Mouse (Mus musculus) heart, embryonic 16.5 days (tissue): ENCODE measurements around the gene Homer3. TPM values are rescaled to one million over a fixed set of nuclear protein-coding genes. Genes with fewer than 3 reads are reported as not detected.
A peak's percentile ranks its signal among the peaks of the same experiment; 100 is the strongest.

Experiments used
- ATAC-seq: fragments of 200-750 bp; cut with Nextera tagmentation; replicated peaks from 2 replicates; pipeline ENCODE4 v1.8.0; 2017; ENCODE audit warnings: moderate number of reproducible peaks; ENCODE audit not compliant: insufficient read depth, low FRiP score; ENCODE audit errors: extremely low read depth
- H3K27ac ChIP-seq: fragments of 300-500 bp; sonication (generic); 2 replicates; pipeline ENCODE4 v1.5.1; 2014; ENCODE audit warnings: mild to moderate bottlenecking, low read length, control low read depth, moderate library complexity
- H3K27me3 ChIP-seq: fragments of 300-500 bp; sonication (generic); 2 replicates; pipeline ENCODE4 v1.6.1; 2014; ENCODE audit warnings: low read length, mixed read lengths; ENCODE audit not compliant: control insufficient read depth, insufficient read depth
- H3K36me3 ChIP-seq: fragments of 300-500 bp; sonication (generic); 2 replicates; pipeline ENCODE4 v1.6.1; 2014; ENCODE audit not compliant: control insufficient read depth, insufficient read depth
- H3K4me1 ChIP-seq: fragments of 300-500 bp; sonication (generic); 2 replicates; pipeline ENCODE4 v1.6.1; 2014; ENCODE audit warnings: low read length, mixed read lengths; ENCODE audit not compliant: control insufficient read depth, insufficient read depth
- H3K4me2 ChIP-seq: fragments of 300-500 bp; sonication (generic); 2 replicates; pipeline ENCODE4 v1.6.1; 2014; ENCODE audit warnings: low read depth, mild to moderate bottlenecking, control low read depth, low read length
- H3K4me3 ChIP-seq: fragments of 300-500 bp; sonication (generic); 2 replicates; pipeline ENCODE4 v1.5.1; 2014; ENCODE audit warnings: mild to moderate bottlenecking, control low read depth, low read length
- H3K9ac ChIP-seq: fragments of 300-500 bp; sonication (generic); 2 replicates; pipeline ENCODE4 v1.6.1; 2014; ENCODE audit warnings: low read length, control low read depth
- H3K9me3 ChIP-seq: fragments of 300-500 bp; sonication (generic); replicated peaks from 2 replicates; pipeline ENCODE4 v1.6.1; 2016; ENCODE audit warnings: low read length; ENCODE audit not compliant: control insufficient read depth
- WGBS: fragments of 180-500 bp; shearing (Covaris S2); extraction: QIAGEN DNeasy Blood & Tissue Kit; methylation state at CpG from one replicate; pipeline ENCODE4 v1.1.7; 2014; 5-methylcytosine and 5-hydroxymethylcytosine counted together
- polyA plus RNA-seq: library from polyadenylated mRNA; unstranded; fragments of >200 nt; fragmentation: Nextera tagmentation; extraction: Ambion mirVana; gene quantifications from 2 replicates; pipeline ENCODE4 v1.2.1, GENCODE M21; 2015

The Homer3 gene
- polyA plus RNA-seq, 1 experiment from 2014 or later, result 26.6 TPM

GRCm38 (mm10) chr8:70302358-70302890, 19.8 kb downstream of the Homer3 start, which contains the start of the genes Ddx49 and Cope:
Ddx49 (minus strand) TSS chr8:70302489.
Cope (plus strand) TSS chr8:70302518.
- Histone ChIP-seq H3K9ac (peak within 1 kb of the TSS; percentile 93), H3K9me3 (no peaks in the 10 kb centered on the region), H3K4me2 (peak within 1 kb of the TSS; percentile 97), H3K36me3 (peaks cover 26% of the 10 kb centered on the region), H3K27ac (peak within 1 kb of the TSS; percentile 86), H3K4me1 (peaks cover 18% of the 10 kb centered on the region), H3K27me3 (no peaks in the 10 kb centered on the region), H3K4me3 (peak within 1 kb of the TSS; percentile 99)
- ATAC-seq, result peak; percentile 90
- WGBS, result under 1% methylated on average over 40 of the region's 40 CpGs

DNA sequence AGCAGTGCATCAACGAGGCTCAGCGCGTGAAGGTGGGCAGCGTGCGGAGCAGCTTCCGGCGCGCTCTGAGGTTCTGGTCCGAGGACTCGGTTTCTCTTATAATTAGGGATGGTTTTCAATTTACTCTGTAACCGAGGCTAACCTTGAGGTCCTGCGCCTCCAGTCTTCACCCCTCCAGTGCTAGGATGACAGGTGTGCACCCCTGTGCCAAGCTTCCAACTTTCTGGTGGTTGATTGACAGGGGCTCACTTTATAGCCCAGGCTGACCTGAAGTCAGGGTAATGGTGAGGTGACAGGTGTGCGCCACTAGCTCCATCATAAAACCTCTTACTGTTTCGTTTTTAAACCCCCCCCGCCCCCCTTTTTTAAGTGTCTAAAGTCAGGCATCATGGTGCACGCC, 20.3 kb downstream of the Homer3 start:
- H3K4me2 ChIP-seq, result peak overlapping the region; percentile 97
- peak overlapping the region; percentile 86 for H3K27ac ChIP-seq
- H3K9ac ChIP-seq, result peak overlapping the region; percentile 93
- 2% methylated on average over 16 of the region's 16 CpGs for WGBS
- peaks cover 30% of the 10 kb centered on the region for H3K36me3 ChIP-seq
- peaks cover 18% of the 10 kb centered on the region for H3K4me1 ChIP-seq
- peak overlapping the region; percentile 99 for H3K4me3 ChIP-seq
- no peaks in the 10 kb centered on the region for H3K27me3 ChIP-seq
- no peak for ATAC-seq
- H3K9me3 ChIP-seq, result no peaks in the 10 kb centered on the region

GRCm38 (mm10) chr8:70309311-70309710, 26.7 kb downstream of the Homer3 start:
- Histone ChIP-seq H3K36me3 (peaks cover 67% of the 10 kb centered on the region), H3K9ac (no peak overlapping the region), H3K27me3 (no peaks in the 10 kb centered on the region), H3K9me3 (no peaks in the 10 kb centered on the region), H3K27ac (no peak overlapping the region), H3K4me1 (peaks cover 2% of the 10 kb centered on the region; the same call in 1 of the 2 replicates), H3K4me2 (no peak overlapping the region), H3K4me3 (no peak overlapping the region)
- WGBS, result 48% methylated on average over 2 of the region's 2 CpGs
- ATAC-seq, result no peak

DNA sequence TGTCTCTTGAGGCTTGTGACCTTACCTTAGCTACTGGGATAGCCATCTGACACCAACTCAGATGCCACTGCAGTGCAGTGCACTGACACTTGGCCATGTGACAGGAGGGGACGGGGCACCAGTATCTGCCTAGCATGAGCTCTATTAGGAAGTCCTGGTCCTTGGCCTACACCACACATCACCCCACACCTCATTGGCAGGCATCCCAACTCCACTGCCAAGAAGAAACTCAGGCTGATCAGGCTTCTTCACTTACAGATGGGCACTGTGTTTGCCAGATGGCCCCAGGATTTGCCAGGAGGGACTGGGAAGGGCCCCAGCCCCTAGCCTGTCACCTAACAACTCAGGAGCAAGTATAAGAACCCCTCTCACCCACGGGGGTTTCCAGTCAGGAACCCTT, 30.8 kb downstream of the Homer3 start:
- 55% methylated on average over 2 of the region's 2 CpGs for WGBS
- Histone ChIP-seq H3K27me3 (no peaks in the 10 kb centered on the region), H3K4me3 (no peak overlapping the region), H3K27ac (no peak overlapping the region), H3K9me3 (no peaks in the 10 kb centered on the region), H3K36me3 (peaks cover 37% of the 10 kb centered on the region), H3K4me2 (no peak overlapping the region), H3K4me1 (peaks cover 13% of the 10 kb centered on the region), H3K9ac (no peak overlapping the region)
- ATAC-seq, result no peak

DNA sequence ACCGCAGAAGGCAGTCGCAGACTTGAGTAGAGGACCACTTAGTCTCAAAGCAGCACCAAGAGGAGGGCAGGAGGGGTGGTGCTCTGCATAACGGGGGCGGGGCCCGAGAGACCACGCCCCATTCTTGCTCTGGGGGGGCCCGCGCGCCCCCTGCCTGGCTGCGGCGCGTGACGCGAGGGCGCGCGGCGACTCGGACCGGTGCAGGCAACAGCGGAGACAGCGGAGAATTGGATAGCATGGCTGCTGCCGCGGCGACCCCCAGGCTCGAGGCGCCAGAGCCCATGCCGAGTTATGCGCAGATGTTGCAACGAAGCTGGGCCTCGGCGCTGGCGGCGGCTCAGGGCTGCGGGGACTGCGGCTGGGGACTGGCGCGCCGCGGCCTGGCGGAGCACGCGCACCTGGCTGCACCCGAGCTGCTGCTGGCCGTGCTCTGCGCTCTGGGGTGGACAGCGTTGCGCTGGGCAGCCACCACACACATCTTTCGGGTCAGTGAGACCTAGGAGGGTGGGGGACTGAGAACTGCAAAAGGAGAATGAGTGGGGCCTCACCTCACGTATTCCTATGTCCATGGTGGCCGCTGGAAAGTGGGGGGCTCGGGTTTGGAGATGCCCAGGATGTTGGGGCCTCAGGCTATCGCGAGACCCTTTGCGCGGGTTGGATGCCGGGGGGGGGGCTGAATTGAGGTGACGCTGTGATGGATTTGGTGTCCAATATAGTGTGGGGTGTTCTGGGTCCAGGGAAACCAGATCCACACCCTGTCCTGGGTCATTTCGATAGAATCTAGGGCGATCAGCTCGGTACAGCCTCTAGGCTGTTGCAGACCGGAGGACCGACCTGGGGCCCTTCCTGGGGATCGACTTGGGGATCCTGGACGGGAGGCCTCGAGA, 33.2 kb downstream of the Homer3 start, which contains the start of gene Cers1:
Gene Cers1, plus strand, starts transcription at position 152 of the 887 bp plus-strand sequence.
- H3K36me3 ChIP-seq, result peaks cover 20% of the 10 kb centered on the region
- peak within 1 kb of the TSS; percentile 76 for H3K9ac ChIP-seq
- peak; percentile 71 for ATAC-seq
- H3K27ac ChIP-seq, result no peak within 1 kb of the TSS
- peak within 1 kb of the TSS; percentile 92 for H3K4me2 ChIP-seq
- H3K4me3 ChIP-seq, result peak within 1 kb of the TSS; percentile 63
- peaks cover 13% of the 10 kb centered on the region for H3K4me1 ChIP-seq
- H3K9me3 ChIP-seq, result no peaks in the 10 kb centered on the region
- H3K27me3 ChIP-seq, result no peaks in the 10 kb centered on the region
- WGBS, result 4% methylated on average over 63 of the region's 66 CpGs

GRCm38 (mm10) chr8:70316511-70317504, 34.2 kb downstream of the Homer3 start:
- Histone ChIP-seq H3K9me3 (no peaks in the 10 kb centered on the region), H3K27me3 (no peaks in the 10 kb centered on the region), H3K36me3 (peaks cover 12% of the 10 kb centered on the region), H3K27ac (no peak overlapping the region), H3K9ac (peak overlapping the region; percentile 76), H3K4me1 (peaks cover 13% of the 10 kb centered on the region), H3K4me2 (peak overlapping the region; percentile 92), H3K4me3 (peak overlapping the region; percentile 63)
- 23% methylated on average over 15 of the region's 15 CpGs for WGBS
- ATAC-seq, result peak; percentile 23

DNA sequence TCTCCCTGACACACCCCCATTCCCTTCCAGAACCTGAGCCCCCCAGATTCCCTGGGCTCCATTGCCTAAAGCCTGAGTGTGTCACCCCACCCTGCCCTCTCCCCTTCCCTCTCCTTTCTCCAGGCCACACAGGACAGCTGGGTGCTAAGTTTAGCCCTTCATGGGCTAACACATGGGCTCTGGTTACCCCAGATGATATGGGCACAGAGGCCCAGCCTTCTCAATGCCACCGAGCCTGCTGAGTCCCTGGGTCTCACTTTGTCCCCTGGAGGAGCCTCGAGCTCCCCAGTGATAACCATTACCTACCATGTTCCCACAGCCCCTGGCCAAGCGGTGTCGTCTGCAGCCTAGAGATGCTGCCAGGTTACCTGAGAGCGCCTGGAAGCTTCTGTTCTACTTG, 35.2 kb downstream of the Homer3 start:
- H3K27me3 ChIP-seq, result no peaks in the 10 kb centered on the region
- peaks cover 13% of the 10 kb centered on the region for H3K4me1 ChIP-seq
- no peak overlapping the region for H3K4me3 ChIP-seq
- 79% methylated on average over 5 of the region's 5 CpGs for WGBS
- no peak overlapping the region for H3K9ac ChIP-seq
- H3K4me2 ChIP-seq, result no peak overlapping the region
- no peak for ATAC-seq
- H3K9me3 ChIP-seq, result no peaks in the 10 kb centered on the region
- peaks cover 7% of the 10 kb centered on the region for H3K36me3 ChIP-seq
- no peak overlapping the region for H3K27ac ChIP-seq

GRCm38 (mm10) chr8:70323716-70324115, 41.1 kb downstream of the Homer3 start:
- H3K4me3 ChIP-seq, result no peak overlapping the region
- H3K9me3 ChIP-seq, result no peaks in the 10 kb centered on the region
- 90% methylated on average over 3 of the region's 3 CpGs for WGBS
- no peaks in the 10 kb centered on the region for H3K4me1 ChIP-seq
- no peak overlapping the region for H3K4me2 ChIP-seq
- H3K36me3 ChIP-seq, result no peaks in the 10 kb centered on the region
- no peaks in the 10 kb centered on the region for H3K27me3 ChIP-seq
- ATAC-seq, result no peak
- no peak overlapping the region for H3K27ac ChIP-seq
- H3K9ac ChIP-seq, result no peak overlapping the region
